Mouse (Mus musculus): ENCODE results near the gene Rpl12. TPM values are rescaled to one million over a fixed set of nuclear protein-coding genes. Genes with fewer than 3 reads are reported as not detected.

Rpl12 gene
- polyA plus RNA-seq, 1 experiment from 2014 or later: 128 TPM

- Histone ChIP-seq H3K27me3 (no peaks in the 10 kb centered on the region), H3K27ac (0 out of 2 replicates have a peak overlapping the region, but pooled peaks have one; percentile 13), H3K4me2 (no peak overlapping the region), H3K4me1 (peaks cover 19% of the 10 kb centered on the region), H3K9ac (no peak overlapping the region), H3K36me3 (replicated peaks) (peaks cover 14% of the 10 kb centered on the region; the same call in 1 of the 2 replicates), H3K4me3 (replicated peaks) (no peak overlapping the region), H3K9me3 (no peaks in the 10 kb centered on the region)
- WGBS: 28% methylated on average over 9 of the region's 9 CpGs
- ATAC-seq (ENCODE audit: low FRiP score): no peak
Measured at GRCm38 (mm10) chr2:32971235-32971634, 9.9 kb downstream of the Rpl12 start.

GRCm38 (mm10) chr2:32974216-32974615, 12.9 kb downstream of the Rpl12 start:
- no peak for ATAC-seq (ENCODE audit: low FRiP score)

GRCm38 (mm10) chr2:32977114-32977513, 15.8 kb downstream of the Rpl12 start:
- Histone ChIP-seq H3K27ac (no peak overlapping the region), H3K9ac (no peak overlapping the region), H3K4me3 (replicated peaks) (no peak overlapping the region), H3K9me3 (no peaks in the 10 kb centered on the region), H3K4me1 (peaks cover 18% of the 10 kb centered on the region), H3K4me2 (no peak overlapping the region), H3K27me3 (peaks cover 3% of the 10 kb centered on the region; the same call in 1 of the 2 replicates), H3K36me3 (replicated peaks) (peaks cover 14% of the 10 kb centered on the region; the same call in 1 of the 2 replicates)
- ATAC-seq (ENCODE audit: low FRiP score): no peak
- WGBS: 82% methylated on average over 5 of the region's 5 CpGs

More at GRCm38 (mm10) chr2:32974216-32974615, 12.9 kb downstream of the Rpl12 start:
- no peak overlapping the region for H3K9ac ChIP-seq
- no peaks in the 10 kb centered on the region for H3K27me3 ChIP-seq
- H3K36me3 ChIP-seq (replicated peaks): peaks cover 14% of the 10 kb centered on the region; the same call in 1 of the 2 replicates
- H3K9me3 ChIP-seq: no peaks in the 10 kb centered on the region
- no peak overlapping the region for H3K4me2 ChIP-seq
- peaks cover 8% of the 10 kb centered on the region for H3K4me1 ChIP-seq
- no peak overlapping the region for H3K4me3 ChIP-seq (replicated peaks)
- WGBS: 90% methylated on average over 8 of the region's 8 CpGs
- no peak overlapping the region for H3K27ac ChIP-seq

GRCm38 (mm10) chr2:32978675-32979074, 17.3 kb downstream of the Rpl12 start:
- no peak overlapping the region for H3K9ac ChIP-seq
- WGBS: 78% methylated on average over 3 of the region's 3 CpGs
- H3K4me3 ChIP-seq (replicated peaks): no peak overlapping the region
- H3K9me3 ChIP-seq: no peaks in the 10 kb centered on the region
- H3K4me1 ChIP-seq: peaks cover 27% of the 10 kb centered on the region
- H3K4me2 ChIP-seq: no peak overlapping the region
- no peak for ATAC-seq (ENCODE audit: low FRiP score)
- H3K27me3 ChIP-seq: peaks cover 5% of the 10 kb centered on the region
- peaks cover 6% of the 10 kb centered on the region; the same call in 1 of the 2 replicates for H3K36me3 ChIP-seq (replicated peaks)
- no peak overlapping the region for H3K27ac ChIP-seq

- no peaks in the 10 kb centered on the region for H3K36me3 ChIP-seq (replicated peaks)
- no peak overlapping the region for H3K9ac ChIP-seq
- no peaks in the 10 kb centered on the region for H3K9me3 ChIP-seq
- 84% methylated on average over 7 of the region's 7 CpGs for WGBS
- no peak overlapping the region for H3K27ac ChIP-seq
- peaks cover 12% of the 10 kb centered on the region for H3K27me3 ChIP-seq
- no peak overlapping the region for H3K4me3 ChIP-seq (replicated peaks)
- H3K4me1 ChIP-seq: peaks cover 27% of the 10 kb centered on the region
- no peak for ATAC-seq (ENCODE audit: low FRiP score)
- no peak overlapping the region for H3K4me2 ChIP-seq
Measured at GRCm38 (mm10) chr2:32979675-32980074, 18.3 kb downstream of the Rpl12 start.

- Histone ChIP-seq H3K9me3 (no peaks in the 10 kb centered on the region), H3K27ac (no peak overlapping the region), H3K9ac (peak overlapping the region; percentile 91), H3K4me2 (peak overlapping the region; percentile 95), H3K4me3 (replicated peaks) (peak overlapping the region; percentile 74), H3K27me3 (peaks cover 12% of the 10 kb centered on the region), H3K36me3 (replicated peaks) (no peaks in the 10 kb centered on the region), H3K4me1 (peaks cover 27% of the 10 kb centered on the region)
- under 1% methylated on average over 23 of the region's 23 CpGs for WGBS
- ATAC-seq (ENCODE audit: low FRiP score): peak; percentile 42
Measured at GRCm38 (mm10) chr2:32981281-32981680, 19.9 kb downstream of the Rpl12 start.

- WGBS: under 1% methylated on average over 49 of the region's 50 CpGs
Measured at GRCm38 (mm10) chr2:32981725-32982271, 20.4 kb downstream of the Rpl12 start, which contains the start of gene Slc2a8. Gene Slc2a8 (minus strand): TSS chr2:32982083.

GRCm38 (mm10) chr2:32982700-32983099, 21.3 kb downstream of the Rpl12 start:
- peak overlapping the region; percentile 74 for H3K4me3 ChIP-seq (replicated peaks)
- H3K4me2 ChIP-seq: peak overlapping the region; percentile 95
- 2% methylated on average over 4 of the region's 4 CpGs for WGBS
- H3K27ac ChIP-seq: no peak overlapping the region
- H3K4me1 ChIP-seq: peaks cover 25% of the 10 kb centered on the region
- no peaks in the 10 kb centered on the region for H3K9me3 ChIP-seq
- H3K27me3 ChIP-seq: peaks cover 12% of the 10 kb centered on the region
- 0 out of 2 replicates have a peak overlapping the region, but pooled peaks have one; percentile 39 for H3K9ac ChIP-seq
- no peaks in the 10 kb centered on the region for H3K36me3 ChIP-seq (replicated peaks)
- no peak for ATAC-seq (ENCODE audit: low FRiP score)

More at GRCm38 (mm10) chr2:32981725-32982271, 20.4 kb downstream of the Rpl12 start, which contains the start of gene Slc2a8:
- Histone ChIP-seq H3K9me3 (no peaks in the 10 kb centered on the region), H3K4me2 (peak within 1 kb of the TSS; percentile 95), H3K4me3 (replicated peaks) (peak within 1 kb of the TSS; percentile 74), H3K9ac (peak within 1 kb of the TSS; percentile 91), H3K27ac (peak within 1 kb of the TSS; percentile 66; the same call in 1 of the 2 replicates), H3K4me1 (peaks cover 25% of the 10 kb centered on the region), H3K36me3 (replicated peaks) (no peaks in the 10 kb centered on the region), H3K27me3 (peaks cover 12% of the 10 kb centered on the region)
- peak; percentile 98 for ATAC-seq (ENCODE audit: low FRiP score)

GRCm38 (mm10) chr2:32983617-32984016, 22.3 kb downstream of the Rpl12 start:
- Histone ChIP-seq H3K9me3 (no peaks in the 10 kb centered on the region), H3K4me2 (no peak overlapping the region), H3K27ac (no peak overlapping the region), H3K27me3 (peaks cover 12% of the 10 kb centered on the region), H3K4me1 (peaks cover 22% of the 10 kb centered on the region), H3K36me3 (replicated peaks) (no peaks in the 10 kb centered on the region), H3K4me3 (replicated peaks) (no peak overlapping the region), H3K9ac (no peak overlapping the region)
- 64% methylated on average over 6 of the region's 6 CpGs for WGBS
- ATAC-seq (ENCODE audit: low FRiP score): no peak

GRCm38 (mm10) chr2:32985844-32986243, 24.5 kb downstream of the Rpl12 start:
- H3K4me3 ChIP-seq (replicated peaks): no peak overlapping the region
- H3K4me1 ChIP-seq: peaks cover 16% of the 10 kb centered on the region
- H3K27me3 ChIP-seq: peaks cover 11% of the 10 kb centered on the region; the same call in 1 of the 2 replicates
- no peak overlapping the region for H3K9ac ChIP-seq
- H3K36me3 ChIP-seq (replicated peaks): no peaks in the 10 kb centered on the region
- no peak overlapping the region for H3K27ac ChIP-seq
- ATAC-seq (ENCODE audit: low FRiP score): no peak
- no peak overlapping the region for H3K4me2 ChIP-seq
- H3K9me3 ChIP-seq: no peaks in the 10 kb centered on the region
- 67% methylated on average over 8 of the region's 8 CpGs for WGBS

GRCm38 (mm10) chr2:32989376-32989775, 28.0 kb downstream of the Rpl12 start:
- no peak overlapping the region for H3K27ac ChIP-seq
- no peak overlapping the region for H3K9ac ChIP-seq
- H3K9me3 ChIP-seq: no peaks in the 10 kb centered on the region
- no peaks in the 10 kb centered on the region for H3K36me3 ChIP-seq (replicated peaks)
- no peak overlapping the region for H3K4me2 ChIP-seq
- ATAC-seq (ENCODE audit: low FRiP score): no peak
- no peaks in the 10 kb centered on the region for H3K4me1 ChIP-seq
- 0 out of 2 replicates have a peak, but pooled peaks cover 3% of the 10 kb centered on the region for H3K27me3 ChIP-seq
- H3K4me3 ChIP-seq (replicated peaks): no peak overlapping the region
- WGBS: 79% methylated on average over 3 of the region's 3 CpGs

- H3K9ac ChIP-seq: no peak overlapping the region
- no peaks in the 10 kb centered on the region for H3K4me1 ChIP-seq
- no peaks in the 10 kb centered on the region for H3K27me3 ChIP-seq
- WGBS: 62% methylated on average over 13 of the region's 13 CpGs
- H3K9me3 ChIP-seq: no peaks in the 10 kb centered on the region
- no peak overlapping the region for H3K27ac ChIP-seq
- no peak overlapping the region for H3K4me3 ChIP-seq (replicated peaks)
- no peak overlapping the region for H3K4me2 ChIP-seq
- ATAC-seq (ENCODE audit: low FRiP score): no peak
- no peaks in the 10 kb centered on the region for H3K36me3 ChIP-seq (replicated peaks)
Measured at GRCm38 (mm10) chr2:32990167-32990832, 28.9 kb downstream of the Rpl12 start.
